Mouse (Mus musculus) embryonic facial prominence, embryonic 13.5 days (tissue): Measurements from ENCODE around the gene Poln. TPM values are rescaled to one million over a fixed set of nuclear protein-coding genes. Genes with fewer than 3 reads are reported as not detected.
A peak's percentile ranks its signal among the peaks of the same experiment; 100 is the strongest.

ENCODE experiments used
- ATAC-seq: fragments of 200-750 bp; cut with Nextera tagmentation; 2 replicates; pipeline ENCODE4 v1.8.0; 2017; ENCODE audit warnings: low read depth; ENCODE audit not compliant: insufficient number of reproducible peaks, insufficient read depth, low FRiP score, low TSS enrichment
- H3K27ac ChIP-seq: fragments of 300-500 bp; sonication (generic); 2 replicates; pipeline ENCODE4 v1.5.1; 2015; ENCODE audit warnings: moderate library complexity, mild to moderate bottlenecking, inconsistent platforms
- H3K27me3 ChIP-seq: fragments of 300-500 bp; sonication (generic); 2 replicates; pipeline ENCODE4 v1.6.1; 2015; ENCODE audit warnings: mild to moderate bottlenecking, inconsistent platforms
- H3K36me3 ChIP-seq: fragments of 300-500 bp; sonication (generic); 2 replicates; pipeline ENCODE4 v1.6.1; 2015; ENCODE audit warnings: mild to moderate bottlenecking, inconsistent platforms
- H3K4me1 ChIP-seq: fragments of 300-500 bp; sonication (generic); 2 replicates; pipeline ENCODE4 v1.6.1; 2015; ENCODE audit warnings: inconsistent platforms
- H3K4me2 ChIP-seq: fragments of 300-500 bp; sonication (generic); 2 replicates; pipeline ENCODE4 v1.6.1; 2015; ENCODE audit warnings: moderate library complexity, mild to moderate bottlenecking, inconsistent platforms
- H3K4me3 ChIP-seq: fragments of 300-500 bp; sonication (generic); 2 replicates; pipeline ENCODE4 v1.5.1; 2015; ENCODE audit warnings: mild to moderate bottlenecking, inconsistent platforms
- H3K9ac ChIP-seq: fragments of 300-500 bp; sonication (generic); 2 replicates; pipeline ENCODE4 v1.6.1; 2015; ENCODE audit warnings: mild to moderate bottlenecking, inconsistent platforms
- H3K9me3 ChIP-seq: fragments of 300-500 bp; sonication (generic); 2 replicates; pipeline ENCODE4 v1.6.1; 2016; ENCODE audit warnings: inconsistent platforms
- WGBS: fragments of 180-500 bp; shearing (Covaris S2); methylation state at CpG from one replicate; pipeline ENCODE4 v1.1.7; 2015; ENCODE audit warnings: mixed read lengths; 5-methylcytosine and 5-hydroxymethylcytosine counted together
- polyA plus RNA-seq: library from polyadenylated mRNA; unstranded; fragments of >200 nt; fragmentation: Nextera tagmentation; extraction: Ambion mirVana; gene quantifications from 2 replicates; pipeline ENCODE4 v1.2.1, GENCODE M21; 2015

Gene Poln
- polyA plus RNA-seq, 1 experiment from 2014 or later, result 0.60 TPM

DNA sequence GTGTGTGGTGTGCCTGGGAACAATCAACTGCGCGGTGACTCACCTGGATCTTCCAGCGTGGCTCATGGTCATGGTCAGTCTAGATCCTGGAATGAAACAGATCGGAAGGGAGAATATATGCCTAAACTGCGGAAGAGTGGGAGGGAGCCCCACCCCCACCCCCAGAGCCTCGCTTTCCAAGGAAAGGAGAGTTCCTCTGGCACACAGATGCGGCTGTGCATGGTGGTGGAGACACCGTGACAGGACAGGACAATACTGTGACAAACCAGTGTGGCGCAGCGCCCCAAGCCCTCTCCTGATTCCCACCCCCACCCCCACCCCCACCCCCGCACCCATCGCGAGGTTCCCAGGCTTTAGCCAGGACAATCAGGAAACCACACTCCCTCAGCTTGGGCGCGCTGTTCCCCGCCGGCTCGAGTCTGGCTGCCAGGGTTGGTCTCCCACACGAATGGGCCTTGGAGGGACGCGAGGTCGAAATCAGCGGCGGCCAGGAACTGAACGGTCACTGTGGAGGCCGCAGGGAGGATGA lies 186.5 kb downstream of the Poln start:
- Histone ChIP-seq H3K4me3 (peak overlapping the region; percentile 89), H3K36me3 (peaks cover 5% of the 10 kb centered on the region; the same call in 1 of the 2 replicates), H3K27me3 (no peaks in the 10 kb centered on the region), H3K9me3 (no peaks in the 10 kb centered on the region), H3K4me1 (peaks cover 16% of the 10 kb centered on the region), H3K27ac (peak overlapping the region; percentile 78), H3K4me2 (peak overlapping the region; percentile 91), H3K9ac (peak overlapping the region; percentile 81)
- 2% methylated on average over 26 of the region's 26 CpGs for WGBS
- ATAC-seq, result peak; percentile 18; the same call in 1 of the 2 replicates

GRCm38 (mm10) chr5:33976267-33976666 lies 193.0 kb downstream of the Poln start:
- no peaks in the 10 kb centered on the region for H3K9me3 ChIP-seq
- H3K36me3 ChIP-seq, result no peaks in the 10 kb centered on the region
- H3K27ac ChIP-seq, result no peak overlapping the region
- H3K4me2 ChIP-seq, result no peak overlapping the region
- H3K4me1 ChIP-seq, result no peaks in the 10 kb centered on the region
- ATAC-seq, result no peak
- WGBS, result 39% methylated on average over 3 of the region's 3 CpGs
- no peak overlapping the region for H3K9ac ChIP-seq
- no peak overlapping the region for H3K4me3 ChIP-seq
- H3K27me3 ChIP-seq, result no peaks in the 10 kb centered on the region

GRCm38 (mm10) chr5:33974736-33975135 lies 194.5 kb downstream of the Poln start:
- no peak overlapping the region for H3K4me2 ChIP-seq

GRCm38 (mm10) chr5:33959382-33959781 lies 209.9 kb downstream of the Poln start:
- Histone ChIP-seq H3K27ac (no peak overlapping the region), H3K9ac (no peak overlapping the region), H3K27me3 (no peaks in the 10 kb centered on the region), H3K4me2 (no peak overlapping the region), H3K36me3 (no peaks in the 10 kb centered on the region), H3K4me1 (no peaks in the 10 kb centered on the region), H3K4me3 (no peak overlapping the region), H3K9me3 (peaks cover 12% of the 10 kb centered on the region; the same call in 1 of the 2 replicates)
- ATAC-seq, result no peak
- 68% methylated on average over 4 of the region's 4 CpGs for WGBS

More at GRCm38 (mm10) chr5:33974736-33975135, 194.5 kb downstream of the Poln start:
- Histone ChIP-seq H3K27ac (no peak overlapping the region), H3K27me3 (no peaks in the 10 kb centered on the region), H3K4me3 (no peak overlapping the region), H3K9ac (no peak overlapping the region), H3K9me3 (no peaks in the 10 kb centered on the region), H3K4me1 (no peaks in the 10 kb centered on the region), H3K36me3 (no peaks in the 10 kb centered on the region)
- 53% methylated on average over 2 of the region's 2 CpGs for WGBS
- ATAC-seq, result no peak

Other genes with a start within 250 kb of the Poln start
- 61.9 and 67.7 TPM in 2 replicates for gene Nelfa, start 233.0 kb downstream of the Poln start, polyA plus RNA-seq
- 152 and 174 TPM in 2 replicates for gene Gm1673, start 186.0 kb downstream of the Poln start, polyA plus RNA-seq
- gene Nat8l, start 173.5 kb downstream of the Poln start, polyA plus RNA-seq, result 0.28 and 0.30 TPM in 2 replicates
- 40.8 and 41.9 TPM in 2 replicates for gene Haus3, start 79 bp upstream of the Poln start, polyA plus RNA-seq
- gene Mxd4, start 18.3 kb upstream of the Poln start, polyA plus RNA-seq, result 41.1 and 44.7 TPM in 2 replicates
- gene Zfyve28, start 119.0 kb upstream of the Poln start, polyA plus RNA-seq, result 1.8 and 2.4 TPM in 2 replicates
- not detected in 2 replicates for gene Cfap99, start 119.2 kb upstream of the Poln start, polyA plus RNA-seq
- gene Rnf4, start 166.8 kb upstream of the Poln start, polyA plus RNA-seq, result 157 and 170 TPM in 2 replicates
- 17.7 and 19.7 TPM in 2 replicates for gene Fam193a, start 200.5 kb upstream of the Poln start, polyA plus RNA-seq